ENCODE assay signal across 8 mouse cellular contexts in genomic region chr17:6781273-6781672, GRCm38 (mm10). TPM values are rescaled to one million over a fixed set of nuclear protein-coding genes. Genes with fewer than 3 reads are reported as not detected.
DNase-seq lines count a peak whose midpoint lies in the region; ATAC-seq and TF ChIP-seq lines count a peak whose summit lies in the region.
"Had no signal": no experiment of that assay in that cellular context is flagged by ENCODE, and none has a peak within 500 bp of the region (broad histone marks: within the 10 kb centered on the region; RNA-seq: fewer than 3 reads in every experiment).

No protein-coding gene starts in this region.

- no peaks in the 10 kb centered on the region for H3K9me3 ChIP-seq in lung, embryonic 14.5 days (ENCODE audit: low read depth, low read length)
- H3K9me3 ChIP-seq in embryonic facial prominence, embryonic 15.5 days (replicated peaks), result no peaks in the 10 kb centered on the region
- H3K9me3 ChIP-seq in limb, embryonic 13.5 days, result no peaks in the 10 kb centered on the region
- H3K9me3 ChIP-seq in stomach, embryonic 14.5 days (ENCODE audit: control insufficient read depth, low read depth, low read length), result no peaks in the 10 kb centered on the region

- no peaks in the 10 kb centered on the region for H3K36me3 ChIP-seq in lung, embryonic 14.5 days (ENCODE audit: insufficient read depth)
- no peaks in the 10 kb centered on the region for H3K36me3 ChIP-seq in embryonic facial prominence, embryonic 15.5 days
- H3K36me3 ChIP-seq in limb, embryonic 13.5 days, result no peaks in the 10 kb centered on the region
- no peaks in the 10 kb centered on the region for H3K36me3 ChIP-seq in stomach, embryonic 14.5 days (ENCODE audit: control insufficient read depth, insufficient read depth, low read length)

- H3K4me1 ChIP-seq in lung, embryonic 14.5 days (ENCODE audit: insufficient read depth), result peaks cover 20% of the 10 kb centered on the region
- H3K4me1 ChIP-seq in embryonic facial prominence, embryonic 15.5 days, result peaks cover 33% of the 10 kb centered on the region
- H3K4me1 ChIP-seq in limb, embryonic 13.5 days, result peaks cover 48% of the 10 kb centered on the region
- H3K4me1 ChIP-seq in stomach, embryonic 14.5 days (ENCODE audit: control insufficient read depth, insufficient read depth, low read length), result peaks cover 7% of the 10 kb centered on the region; the same call in 1 of the 2 replicates

- ATAC-seq in lung, embryonic 14.5 days (ENCODE audit: insufficient read depth), result no peak
- no peak for ATAC-seq in embryonic facial prominence, embryonic 15.5 days (ENCODE audit: insufficient number of reproducible peaks, low FRiP score, low TSS enrichment, low read depth)
- ATAC-seq in limb, embryonic 13.5 days (ENCODE audit: low FRiP score, low read depth), result no peak
- ATAC-seq in stomach, embryonic 14.5 days (ENCODE audit: insufficient number of reproducible peaks, insufficient read depth, low FRiP score, low read depth), result no peak

- 30% methylated on average over 6 of the region's 6 CpGs for WGBS in lung, embryonic 14.5 days
- 45% methylated on average over 6 of the region's 6 CpGs for WGBS in embryonic facial prominence, embryonic 15.5 days
- 60% methylated on average over 6 of the region's 6 CpGs for WGBS in limb, embryonic 13.5 days
- WGBS in stomach, embryonic 14.5 days, result 44% methylated on average over 6 of the region's 6 CpGs

- no peak for TF ChIP-seq CTCF in lung, embryonic 14.5 days (IDR thresholded peaks at IDR 0.05; ENCODE audit: low read depth)

- H3K4me2 ChIP-seq in lung, embryonic 14.5 days, result peak overlapping the region; percentile 74
- peak overlapping the region; percentile 90 for H3K4me2 ChIP-seq in embryonic facial prominence, embryonic 15.5 days (replicated peaks)
- H3K4me2 ChIP-seq in limb, embryonic 13.5 days (replicated peaks), result peak overlapping the region; percentile 74
- peak overlapping the region; percentile 89 for H3K4me2 ChIP-seq in stomach, embryonic 14.5 days (replicated peaks; ENCODE audit: low read depth, low read length)

- DNase-seq in lung, embryonic 14.5 days, result no peak
- DNase-seq in lung, postnatal 36 days, result no peak
- no peak for DNase-seq in adrenal gland, postnatal 4 days (ENCODE audit: low spot score in 2 of 2)
- no peak for DNase-seq in retina, postnatal 1 day
- DNase-seq: kidney, postnatal 14 days had no signal

- peak overlapping the region; percentile 78 for H3K4me3 ChIP-seq in lung, embryonic 14.5 days (ENCODE audit: low read depth, low read length)
- peak overlapping the region; percentile 80 for H3K4me3 ChIP-seq in embryonic facial prominence, embryonic 15.5 days (replicated peaks)
- peak overlapping the region; percentile 76 for H3K4me3 ChIP-seq in limb, embryonic 13.5 days
- H3K4me3 ChIP-seq in stomach, embryonic 14.5 days (ENCODE audit: low read depth, low read length), result peak overlapping the region; percentile 68

- peak overlapping the region; percentile 84 for H3K9ac ChIP-seq in lung, embryonic 14.5 days
- no peak overlapping the region for H3K9ac ChIP-seq in embryonic facial prominence, embryonic 15.5 days
- no peak overlapping the region for H3K9ac ChIP-seq in limb, embryonic 13.5 days
- H3K9ac ChIP-seq in stomach, embryonic 14.5 days (replicated peaks; ENCODE audit: low read depth, low read length), result peak overlapping the region; percentile 77; the same call in 1 of the 2 replicates

- no peak overlapping the region for H3K27ac ChIP-seq in lung, embryonic 14.5 days (ENCODE audit: low read depth)
- H3K27ac ChIP-seq in embryonic facial prominence, embryonic 15.5 days (replicated peaks), result no peak overlapping the region
- no peak overlapping the region for H3K27ac ChIP-seq in limb, embryonic 13.5 days
- H3K27ac ChIP-seq in stomach, embryonic 14.5 days (ENCODE audit: low read length), result no peak overlapping the region; the same call in 1 of the 2 replicates

- H3K27me3 ChIP-seq in lung, embryonic 14.5 days (ENCODE audit: insufficient read depth, low read length), result peaks cover 20% of the 10 kb centered on the region
- H3K27me3 ChIP-seq in embryonic facial prominence, embryonic 15.5 days, result peaks cover 16% of the 10 kb centered on the region
- peaks cover 22% of the 10 kb centered on the region for H3K27me3 ChIP-seq in limb, embryonic 13.5 days
- 0 out of 2 replicates have a peak, but pooled peaks cover 2% of the 10 kb centered on the region for H3K27me3 ChIP-seq in stomach, embryonic 14.5 days (ENCODE audit: control insufficient read depth, insufficient read depth, low read length)

RNA-seq across cellular contexts. Expression of gene Ezr, which starts 1.3 kb away (rescaled TPM):
- polyA plus RNA-seq in lung, embryonic 14.5 days (2014; fragmentation: Nextera tagmentation; extraction: Ambion mirVana), result 97.1 and 97.3 TPM in 2 replicates
- 80.3 and 96.0 TPM in 2 replicates for polyA plus RNA-seq in embryonic facial prominence, embryonic 15.5 days (2015; fragmentation: Nextera tagmentation; extraction: Ambion mirVana)
- polyA plus RNA-seq in limb, embryonic 13.5 days (2015; fragmentation: Nextera tagmentation; extraction: Ambion mirVana), result 47.5 and 51.9 TPM in 2 replicates
- 176 and 199 TPM in 2 replicates for polyA plus RNA-seq in stomach, embryonic 14.5 days (2014; fragmentation: Nextera tagmentation; extraction: Ambion mirVana)
- 10 to 100 TPM; 23.7 to 60.5 TPM for total RNA-seq in adrenal gland, postnatal 4 days (2021)

Comparison
In these comparisons a context has a peak if more than half of its experiments do, and no peak if none do; other contexts are left out.
1. H3K9ac ChIP-seq: peak in lung, embryonic 14.5 days (single experiment) and stomach, embryonic 14.5 days (single experiment); none in embryonic facial prominence, embryonic 15.5 days (single experiment) and limb, embryonic 13.5 days (single experiment).
2. Peak in every context shown above with its lines, with median percentiles within 50 percentile points of each other: H3K4me2 ChIP-seq and H3K4me3 ChIP-seq.